Mouse (Mus musculus): ENCODE results near the gene Sowaha. TPM values are rescaled to one million over a fixed set of nuclear protein-coding genes. Genes with fewer than 3 reads are reported as not detected.

Gene Sowaha
- polyA plus RNA-seq, 1 experiment from 2014 or later = 0.27 TPM

- Histone ChIP-seq H3K9me3 (no peaks in the 10 kb centered on the region), H3K4me3 (peak within 1 kb of the TSS; percentile 80), H3K4me1 (replicated peaks) (peaks cover 50% of the 10 kb centered on the region), H3K4me2 (peak within 1 kb of the TSS; percentile 77), H3K36me3 (no peaks in the 10 kb centered on the region), H3K9ac (peak within 1 kb of the TSS; percentile 89), H3K27ac (replicated peaks) (peak within 1 kb of the TSS; percentile 76), H3K27me3 (peaks cover 4% of the 10 kb centered on the region)
- peak; percentile 88 for ATAC-seq (ENCODE audit: low read depth)
- WGBS = 4% methylated on average over 79 of the region's 79 CpGs
These were observed 39.4 kb upstream of the Sowaha start, which contains the start of gene Sept8 for GRCm38 (mm10) chr11:53519207-53520121. TSS of gene Sept8 (plus strand) at chr11:53519257.

- Histone ChIP-seq H3K4me1 (replicated peaks) (peaks cover 43% of the 10 kb centered on the region), H3K27ac (replicated peaks) (no peak overlapping the region), H3K9ac (no peak overlapping the region), H3K4me3 (0 out of 2 replicates have a peak overlapping the region, but pooled peaks have one; percentile 80), H3K4me2 (peak overlapping the region; percentile 77), H3K36me3 (no peaks in the 10 kb centered on the region), H3K27me3 (peaks cover 4% of the 10 kb centered on the region), H3K9me3 (no peaks in the 10 kb centered on the region)
- WGBS = 54% methylated on average over 5 of the region's 5 CpGs
- ATAC-seq (ENCODE audit: low read depth) = no peak
These were observed 38.7 kb upstream of the Sowaha start for GRCm38 (mm10) chr11:53518759-53519158.

- H3K4me2 ChIP-seq = no peak overlapping the region
- no peaks in the 10 kb centered on the region for H3K9me3 ChIP-seq
- H3K27ac ChIP-seq (replicated peaks) = no peak overlapping the region
- H3K27me3 ChIP-seq = peaks cover 4% of the 10 kb centered on the region
- no peak overlapping the region for H3K4me3 ChIP-seq
- 57% methylated on average over 8 of the region's 8 CpGs for WGBS
- no peak overlapping the region for H3K9ac ChIP-seq
- peaks cover 27% of the 10 kb centered on the region for H3K4me1 ChIP-seq (replicated peaks)
- H3K36me3 ChIP-seq = no peaks in the 10 kb centered on the region
- ATAC-seq (ENCODE audit: low read depth) = no peak
These were observed 36.9 kb upstream of the Sowaha start for GRCm38 (mm10) chr11:53516775-53517627.

GRCm38 (mm10) chr11:53510351-53510750 is 30.3 kb upstream of the Sowaha start:
- Histone ChIP-seq H3K9me3 (no peaks in the 10 kb centered on the region), H3K4me3 (no peak overlapping the region), H3K4me1 (replicated peaks) (peaks cover 8% of the 10 kb centered on the region; the same call in 1 of the 2 replicates), H3K27me3 (no peaks in the 10 kb centered on the region), H3K27ac (replicated peaks) (no peak overlapping the region), H3K4me2 (no peak overlapping the region), H3K9ac (no peak overlapping the region), H3K36me3 (no peaks in the 10 kb centered on the region)
- 50% methylated on average over 5 of the region's 5 CpGs for WGBS
- ATAC-seq (ENCODE audit: low read depth) = no peak

GRCm38 (mm10) chr11:53508591-53508990 is 28.5 kb upstream of the Sowaha start:
- Histone ChIP-seq H3K9me3 (no peaks in the 10 kb centered on the region), H3K4me3 (no peak overlapping the region), H3K36me3 (no peaks in the 10 kb centered on the region), H3K9ac (no peak overlapping the region), H3K27ac (replicated peaks) (no peak overlapping the region), H3K27me3 (no peaks in the 10 kb centered on the region), H3K4me1 (replicated peaks) (peaks cover 12% of the 10 kb centered on the region; the same call in 1 of the 2 replicates), H3K4me2 (no peak overlapping the region)
- 66% methylated on average over 3 of the region's 3 CpGs for WGBS
- ATAC-seq (ENCODE audit: low read depth) = no peak

GRCm38 (mm10) chr11:53508152-53508551 is 28.1 kb upstream of the Sowaha start:
- Histone ChIP-seq H3K27ac (replicated peaks) (no peak overlapping the region), H3K27me3 (no peaks in the 10 kb centered on the region), H3K9me3 (no peaks in the 10 kb centered on the region), H3K36me3 (no peaks in the 10 kb centered on the region), H3K4me3 (no peak overlapping the region), H3K4me2 (no peak overlapping the region), H3K4me1 (replicated peaks) (peaks cover 12% of the 10 kb centered on the region; the same call in 1 of the 2 replicates), H3K9ac (no peak overlapping the region)
- no peak for ATAC-seq (ENCODE audit: low read depth)
- WGBS = 50% methylated on average over 7 of the region's 7 CpGs

- 83% methylated on average over 9 of the region's 9 CpGs for WGBS
- Histone ChIP-seq H3K27me3 (no peaks in the 10 kb centered on the region), H3K4me2 (no peak overlapping the region), H3K9ac (no peak overlapping the region), H3K36me3 (no peaks in the 10 kb centered on the region), H3K9me3 (no peaks in the 10 kb centered on the region), H3K4me3 (no peak overlapping the region), H3K4me1 (replicated peaks) (peaks cover 12% of the 10 kb centered on the region; the same call in 1 of the 2 replicates), H3K27ac (replicated peaks) (no peak overlapping the region)
- ATAC-seq (ENCODE audit: low read depth) = no peak
These were observed 27.2 kb upstream of the Sowaha start for GRCm38 (mm10) chr11:53507098-53507805.

- Histone ChIP-seq H3K27ac (replicated peaks) (peak overlapping the region; percentile 39), H3K36me3 (no peaks in the 10 kb centered on the region), H3K9ac (no peak overlapping the region), H3K4me3 (no peak overlapping the region), H3K27me3 (peaks cover 14% of the 10 kb centered on the region), H3K4me2 (no peak overlapping the region), H3K4me1 (replicated peaks) (peaks cover 17% of the 10 kb centered on the region; the same call in 1 of the 2 replicates), H3K9me3 (no peaks in the 10 kb centered on the region)
- ATAC-seq (ENCODE audit: low read depth) = no peak
- WGBS = 27% methylated on average over 5 of the region's 5 CpGs
These were observed 25.1 kb upstream of the Sowaha start for GRCm38 (mm10) chr11:53505026-53505663.

- WGBS = 91% methylated on average over 8 of the region's 8 CpGs
- 0 out of 2 replicates have a peak overlapping the region, but pooled peaks have one; percentile 39 for H3K27ac ChIP-seq (replicated peaks)
These were observed 24.3 kb upstream of the Sowaha start for GRCm38 (mm10) chr11:53504376-53504775.

GRCm38 (mm10) chr11:53503738-53504137 is 23.7 kb upstream of the Sowaha start:
- Histone ChIP-seq H3K27me3 (peaks cover 14% of the 10 kb centered on the region), H3K9me3 (no peaks in the 10 kb centered on the region), H3K9ac (no peak overlapping the region), H3K27ac (replicated peaks) (no peak overlapping the region), H3K4me1 (replicated peaks) (peaks cover 17% of the 10 kb centered on the region; the same call in 1 of the 2 replicates), H3K4me3 (no peak overlapping the region), H3K36me3 (no peaks in the 10 kb centered on the region), H3K4me2 (no peak overlapping the region)
- 85% methylated on average over 5 of the region's 5 CpGs for WGBS
- ATAC-seq (ENCODE audit: low read depth) = no peak

More at GRCm38 (mm10) chr11:53504376-53504775, 24.3 kb upstream of the Sowaha start:
- no peak for ATAC-seq (ENCODE audit: low read depth)
- no peaks in the 10 kb centered on the region for H3K36me3 ChIP-seq
- H3K4me3 ChIP-seq = no peak overlapping the region
- no peak overlapping the region for H3K4me2 ChIP-seq
- peaks cover 17% of the 10 kb centered on the region; the same call in 1 of the 2 replicates for H3K4me1 ChIP-seq (replicated peaks)
- H3K27me3 ChIP-seq = peaks cover 14% of the 10 kb centered on the region
- no peaks in the 10 kb centered on the region for H3K9me3 ChIP-seq
- H3K9ac ChIP-seq = no peak overlapping the region

Data from neural tube, embryonic 13.5 days (tissue).